Mouse (Mus musculus) adrenal gland, postnatal 25 days (tissue): ENCODE results near the gene Hist1h2be. TPM values are rescaled to one million over a fixed set of nuclear protein-coding genes. Genes with fewer than 3 reads are reported as not detected.
A peak's percentile ranks its signal among the peaks of the same experiment; 100 is the strongest.

Source experiments
- DNase-seq: peaks from one replicate; pipeline ENCODE4 v3.0.0; 2021; ENCODE audit warnings: mixed read lengths
- long read RNA-seq: library from polyadenylated mRNA; stranded (forward); transcript quantifications from one replicate; pipeline ENCODE4 v2.0.0, GENCODE M21; 2021
- total RNA-seq: library from RNA; stranded (reverse); gene quantifications from 2 replicates; pipeline ENCODE4 v1.2.3, GENCODE M21; 2021

The Hist1h2be gene
- 18.6 and 18.8 TPM in 2 replicates for total RNA-seq
- long read RNA-seq, partial matches to known transcripts = 0 of 1 reads
- long read RNA-seq, other reads (novel, unspliced or antisense) = 0 of 1 reads

DNA sequence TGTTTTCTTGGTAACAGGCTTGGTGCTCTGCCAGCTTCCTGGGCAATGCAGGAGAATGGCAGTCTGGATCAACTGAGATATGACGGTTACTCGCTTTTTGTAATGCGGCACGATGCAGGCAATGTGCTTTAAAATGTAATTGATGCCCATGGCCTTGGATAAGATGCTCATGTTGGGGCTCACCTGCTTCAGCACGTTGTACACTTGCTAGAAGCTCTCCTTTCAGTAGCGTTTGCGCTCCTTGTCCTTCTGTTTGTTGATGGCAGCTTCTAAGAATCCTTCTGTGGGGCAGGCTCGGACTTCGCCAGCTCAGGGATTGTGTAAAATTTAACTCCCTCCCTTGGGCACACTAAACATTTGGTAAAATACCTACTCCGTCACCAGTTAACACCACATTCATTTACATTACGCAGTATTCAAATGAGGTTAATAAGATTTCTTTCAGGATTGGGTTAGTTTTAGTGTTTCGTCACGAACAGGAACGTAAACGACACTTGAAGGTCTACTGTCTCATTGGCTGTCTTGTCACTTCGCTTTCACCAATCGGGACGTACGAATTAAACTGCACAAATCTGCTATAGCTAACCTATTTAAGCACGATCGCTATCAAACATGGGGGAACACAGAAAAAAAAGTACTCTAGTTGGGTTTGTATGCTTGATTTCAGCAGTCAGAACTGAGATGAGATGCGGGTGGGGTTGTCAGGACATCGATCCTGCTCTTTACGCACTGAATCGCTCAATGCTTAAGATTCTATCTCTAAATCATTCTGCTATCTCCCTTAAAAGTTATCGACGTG is at the start of gene Hist1h2be:
Hist1h2be (minus strand) TSS at position 392 of the 799 bp plus-strand sequence.
- peak; percentile 67 for DNase-seq

DNA sequence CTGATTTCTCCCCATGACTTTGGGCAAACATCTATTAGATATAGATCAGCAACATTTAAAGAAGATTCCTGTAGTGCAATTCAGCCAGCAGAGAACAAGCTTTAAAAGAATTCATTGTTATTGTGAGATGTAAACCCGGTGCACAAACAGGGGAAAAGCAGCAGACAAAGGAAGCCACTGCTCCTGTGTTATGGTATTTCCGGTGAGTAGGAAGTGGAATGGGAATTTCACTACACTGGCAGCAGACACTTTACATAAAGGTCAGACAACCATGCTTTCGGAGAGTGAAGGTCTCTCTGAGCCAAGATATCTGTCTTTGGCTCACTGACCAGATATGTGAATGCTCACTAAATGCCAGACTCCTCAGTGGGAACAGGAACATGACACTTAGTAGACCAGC is 41.6 kb upstream of the Hist1h2be start:
- DNase-seq = no peak

DNA sequence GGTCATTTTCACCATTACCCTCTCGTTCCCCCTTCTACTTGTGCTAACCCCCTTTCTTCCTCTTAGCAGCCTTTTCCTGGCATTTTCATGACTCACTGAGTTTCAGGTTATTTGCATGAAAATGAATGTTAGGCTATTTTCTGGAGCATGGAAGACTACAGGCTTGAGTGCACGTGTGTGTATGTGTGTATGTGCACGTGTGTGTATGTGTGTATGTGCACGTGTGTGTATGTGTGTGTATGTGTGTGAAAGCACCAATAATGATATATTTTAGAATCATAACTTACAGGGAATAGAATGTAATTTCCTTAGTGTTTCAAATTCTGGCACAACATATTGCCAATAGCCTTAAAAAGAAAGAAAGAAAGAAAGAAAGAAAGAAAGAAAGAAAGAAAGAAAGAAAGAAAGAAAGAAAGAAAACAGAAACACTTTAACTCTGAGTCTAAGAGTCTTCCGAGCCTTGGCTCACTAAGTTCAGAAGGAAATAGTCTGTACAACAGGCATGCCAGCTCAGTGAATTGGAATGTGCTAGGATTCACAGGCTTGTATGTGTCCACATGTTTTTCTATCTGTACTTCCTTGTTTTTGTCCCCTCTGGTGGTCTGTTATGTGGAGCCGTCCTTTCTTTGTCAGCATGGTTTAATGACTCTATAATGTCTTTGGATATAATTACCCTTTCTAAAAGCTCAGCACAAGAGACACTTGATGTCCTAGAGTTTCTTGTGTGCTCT is 38.9 kb upstream of the Hist1h2be start:
- no peak for DNase-seq

DNA sequence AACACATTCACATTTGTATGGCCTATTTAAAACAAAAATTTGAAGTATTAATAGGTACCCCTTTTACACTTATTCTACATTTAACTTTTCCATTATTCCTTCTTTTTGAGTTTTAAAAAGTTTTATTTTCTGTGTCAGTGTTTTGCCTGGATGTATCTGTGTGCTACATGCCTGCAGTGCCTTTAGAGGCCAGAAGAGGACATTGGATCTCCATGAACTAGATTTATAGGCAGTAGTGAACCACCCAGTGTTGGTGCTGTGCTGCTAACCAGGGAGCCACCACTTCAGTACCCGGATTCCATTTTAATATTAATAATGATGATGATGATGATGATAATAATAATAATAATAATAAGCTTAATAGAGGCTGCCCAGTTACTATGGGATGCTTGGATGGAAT is 9.7 kb upstream of the Hist1h2be start:
- no peak for DNase-seq

DNA sequence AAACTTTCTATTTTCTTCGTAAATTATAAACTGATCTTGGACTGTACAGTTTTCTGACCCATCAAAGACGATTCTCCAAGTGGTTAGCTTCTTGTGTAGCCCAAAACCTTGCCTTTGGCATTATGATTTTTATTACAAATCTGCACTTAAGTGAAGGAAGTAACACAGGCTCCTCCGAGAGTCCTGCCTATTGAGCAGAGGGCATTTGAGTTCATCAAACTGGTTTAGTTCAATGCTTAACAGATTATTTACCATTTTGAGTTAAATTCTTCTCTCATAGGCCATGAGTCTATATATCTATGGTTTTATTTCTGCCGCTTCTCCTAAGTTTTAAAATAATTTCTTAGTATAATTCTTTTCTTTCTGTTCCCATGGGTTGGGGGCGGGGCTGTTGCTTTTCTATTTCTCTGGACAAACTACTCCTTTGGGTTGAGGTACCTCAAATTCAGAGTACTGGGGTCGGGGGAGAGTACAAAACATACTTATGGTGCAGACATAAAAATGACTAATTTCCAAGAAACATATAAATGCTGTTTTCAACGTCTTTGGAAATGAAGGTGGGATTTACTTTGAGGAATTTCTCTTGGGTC is 2.0 kb upstream of the Hist1h2be start:
- DNase-seq = no peak

DNA sequence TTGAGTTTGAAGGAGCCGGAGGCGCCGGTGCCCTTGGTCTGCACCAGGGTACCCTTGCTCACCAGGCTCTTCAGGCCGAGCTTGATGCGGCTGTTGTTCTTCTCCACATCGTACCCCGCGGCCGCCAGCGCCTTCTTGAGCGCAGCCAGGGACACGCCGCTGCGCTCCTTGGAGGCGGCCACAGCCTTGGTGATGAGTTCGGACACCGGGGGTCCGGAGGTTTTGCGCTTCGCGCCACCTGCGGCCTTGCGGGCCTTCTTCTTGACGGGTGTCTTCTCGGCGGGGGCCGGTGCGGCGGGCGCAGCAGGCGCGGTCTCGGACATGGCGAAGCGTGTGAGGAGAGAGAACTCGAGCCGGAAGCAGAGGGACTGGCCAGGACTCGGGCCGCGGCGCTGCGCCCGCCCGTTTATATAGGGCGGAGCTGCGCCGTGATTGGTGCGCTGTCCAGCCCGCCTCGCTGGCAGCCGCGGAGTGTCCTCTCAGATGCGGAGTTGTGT is 1.3 kb upstream of the Hist1h2be start, which contains the start of gene Hist1h1e:
Hist1h1e (minus strand) TSS at position 384 of the 497 bp plus-strand sequence.
- DNase-seq = peak; percentile 92

DNA sequence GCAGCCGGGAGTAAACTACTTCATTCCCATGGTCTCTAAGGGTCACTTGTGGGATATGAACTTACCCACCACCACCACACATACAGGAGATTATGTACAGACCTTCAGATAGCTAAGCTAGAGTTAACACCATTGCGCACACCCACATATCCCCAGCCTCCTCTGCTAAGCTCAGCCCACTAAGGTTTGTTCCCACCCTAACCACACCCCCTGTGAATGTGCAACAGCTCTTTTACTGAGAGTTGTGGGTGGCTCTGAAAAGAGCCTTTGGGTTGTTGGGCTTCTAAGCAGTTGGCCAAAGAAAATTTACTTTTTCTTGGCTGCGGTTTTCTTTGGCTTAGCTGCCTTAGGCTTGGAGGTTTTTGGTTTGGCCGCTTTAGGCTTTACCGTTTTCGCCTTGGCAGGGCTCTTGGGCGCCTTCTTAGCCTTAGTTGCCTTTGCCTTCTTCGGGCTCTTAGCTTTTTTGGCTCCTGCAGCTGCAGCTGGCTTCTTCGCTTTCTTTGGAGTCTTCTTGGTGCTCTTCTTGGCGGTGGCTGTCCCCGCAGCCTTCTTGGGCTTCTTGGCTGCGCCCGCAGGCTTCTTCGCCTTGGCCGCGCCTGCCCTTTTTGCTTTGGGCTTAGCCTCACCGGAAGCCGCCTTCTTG is 729 bp upstream of the Hist1h2be start:
- peak; percentile 53 for DNase-seq

DNA sequence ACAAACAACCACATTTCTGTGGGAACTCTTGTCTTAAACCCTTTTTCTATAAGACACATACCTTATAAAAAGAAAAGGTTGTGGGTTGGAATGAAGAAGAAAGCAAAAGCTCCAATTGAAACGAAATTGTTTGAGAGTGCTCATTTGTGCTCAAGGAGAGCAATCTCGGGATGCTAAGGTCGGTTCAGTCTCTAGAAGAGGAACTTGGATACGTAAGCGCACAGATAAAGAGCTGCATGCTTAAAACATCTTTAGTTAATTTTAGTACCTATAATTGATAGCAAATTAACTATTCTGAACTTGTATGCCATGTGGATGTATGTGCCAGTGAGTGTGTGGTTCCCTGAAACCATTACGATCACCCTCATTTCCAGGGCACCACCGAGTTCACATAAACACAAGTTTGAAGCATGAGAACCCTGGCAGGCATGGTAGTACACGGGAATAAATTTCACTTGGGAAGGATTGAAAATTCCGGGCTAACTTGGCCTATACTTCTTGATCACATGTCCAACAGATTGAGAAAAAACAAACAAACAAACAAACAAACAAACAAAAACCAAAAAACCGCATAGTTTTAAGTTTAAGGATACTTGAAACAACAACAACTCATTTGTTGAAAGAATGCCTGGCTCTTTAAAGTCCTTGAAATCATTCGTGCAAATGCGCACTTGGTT is 730 bp downstream of the Hist1h2be start:
- DNase-seq = no peak

DNA sequence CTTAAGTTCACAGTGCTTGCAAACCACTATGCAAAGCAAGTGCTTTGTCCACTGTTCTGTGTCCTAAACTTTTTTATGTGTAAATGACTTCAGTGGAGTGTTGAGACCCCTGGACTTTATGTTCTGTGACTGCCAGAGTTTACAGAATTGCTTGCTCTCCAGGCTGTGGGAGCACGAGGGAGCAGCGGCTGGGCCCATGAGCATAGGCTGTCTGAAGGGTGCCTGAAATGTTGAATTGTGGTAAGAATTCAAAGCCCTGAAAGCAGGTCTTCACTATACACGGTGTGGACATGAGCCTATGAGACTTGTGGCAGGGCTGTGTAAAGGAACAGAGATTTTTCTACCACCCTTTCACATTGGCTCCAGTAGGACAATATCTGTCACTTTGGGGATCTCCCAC is 9.3 kb downstream of the Hist1h2be start:
- DNase-seq = no peak

DNA sequence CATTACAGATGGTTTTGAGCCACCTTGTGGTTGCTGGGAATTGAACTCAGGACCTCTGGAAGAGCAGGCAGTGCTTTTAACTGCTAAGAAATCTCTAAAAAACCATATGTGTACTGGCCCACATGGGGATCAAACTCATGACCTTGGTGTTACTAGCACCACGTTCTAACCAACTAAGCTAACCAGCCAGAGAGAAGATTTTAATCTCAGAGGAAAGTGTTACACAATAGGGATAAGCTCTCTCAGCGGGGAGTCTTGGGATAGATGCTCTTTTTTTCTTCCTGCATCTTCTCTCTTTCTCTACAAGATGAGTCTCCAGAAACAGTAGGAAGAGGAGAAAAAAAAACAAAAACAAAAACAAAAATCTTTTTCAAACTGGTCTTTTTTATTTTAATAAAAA is 10.5 kb downstream of the Hist1h2be start:
- no peak for DNase-seq

DNA sequence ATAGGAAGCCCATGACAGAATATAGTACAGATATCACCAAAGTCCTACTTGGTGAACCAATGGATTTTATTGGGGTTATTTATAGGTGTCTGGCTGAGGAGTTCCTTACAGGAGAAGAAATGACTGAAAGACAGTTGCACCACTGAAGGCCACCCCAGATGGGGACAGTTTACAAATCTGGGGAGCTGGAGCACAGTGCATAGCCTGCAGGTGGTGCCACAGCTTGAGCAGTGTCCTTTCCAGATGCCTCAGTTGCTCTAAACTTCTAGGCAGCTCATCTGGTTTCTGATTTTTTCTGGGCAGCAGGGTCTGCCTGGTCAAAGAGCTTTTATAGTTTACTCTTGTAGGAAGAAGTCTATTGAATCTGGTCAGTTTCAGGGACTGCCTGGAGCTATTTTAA is 11.1 kb downstream of the Hist1h2be start:
- DNase-seq = no peak

DNA sequence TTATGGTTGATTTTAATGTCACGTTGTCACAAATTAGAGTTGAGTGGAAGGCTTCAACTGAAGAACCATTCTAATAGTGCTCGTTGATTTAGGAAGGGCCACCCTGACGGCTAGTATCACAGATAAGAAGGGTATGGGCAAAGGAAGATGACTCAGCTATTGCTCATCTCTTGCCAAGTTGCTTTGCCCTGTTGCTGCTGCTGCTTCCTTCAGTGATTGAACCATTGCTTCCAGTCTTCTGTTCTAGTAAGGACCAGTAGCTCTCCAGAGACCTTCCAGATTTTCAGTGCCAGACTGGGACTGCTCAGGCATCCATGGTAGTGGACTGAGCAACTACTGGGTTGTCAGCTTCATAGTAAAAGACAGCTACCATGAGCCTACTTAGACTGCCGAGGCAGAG is 11.7 kb downstream of the Hist1h2be start:
- DNase-seq = no peak

DNA sequence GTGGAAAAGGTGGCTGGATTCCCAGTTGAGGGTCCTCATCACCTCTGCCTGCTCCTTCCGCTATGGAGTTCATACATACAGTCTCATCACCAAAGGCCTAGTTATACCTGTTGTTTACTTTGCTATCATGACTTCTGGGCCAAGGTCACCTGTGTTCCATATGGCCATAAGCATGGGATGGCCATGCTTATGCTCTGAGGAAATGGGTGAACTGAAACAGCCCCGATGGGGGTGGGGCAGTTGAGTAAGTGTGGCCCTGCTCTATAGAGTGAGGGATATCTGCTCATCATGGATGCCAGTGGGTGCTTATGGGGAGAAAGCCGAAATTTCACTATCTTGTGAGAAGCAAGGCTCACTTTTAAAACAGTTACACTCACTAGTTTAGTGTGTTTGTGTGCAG is 15.9 kb downstream of the Hist1h2be start:
- no peak for DNase-seq

DNA sequence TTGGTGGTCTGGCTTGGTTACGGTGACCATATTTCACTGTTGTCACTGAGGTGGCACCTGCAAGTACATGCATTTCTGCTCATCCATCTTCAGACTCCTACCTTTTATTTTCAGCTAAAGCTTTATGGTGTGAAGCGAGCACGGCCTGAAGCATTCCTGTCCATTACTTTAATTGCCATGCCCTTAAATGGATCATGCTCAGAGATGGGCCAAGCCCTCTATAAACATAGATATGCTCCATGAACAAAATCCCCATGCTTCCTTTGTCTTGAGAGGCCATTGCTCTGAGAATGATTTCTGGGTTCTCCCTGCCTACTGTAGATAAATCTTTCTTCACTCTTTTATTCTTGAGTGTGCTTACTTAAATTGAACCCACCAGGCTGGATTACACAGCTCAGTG is 16.5 kb downstream of the Hist1h2be start:
- DNase-seq = no peak

DNA sequence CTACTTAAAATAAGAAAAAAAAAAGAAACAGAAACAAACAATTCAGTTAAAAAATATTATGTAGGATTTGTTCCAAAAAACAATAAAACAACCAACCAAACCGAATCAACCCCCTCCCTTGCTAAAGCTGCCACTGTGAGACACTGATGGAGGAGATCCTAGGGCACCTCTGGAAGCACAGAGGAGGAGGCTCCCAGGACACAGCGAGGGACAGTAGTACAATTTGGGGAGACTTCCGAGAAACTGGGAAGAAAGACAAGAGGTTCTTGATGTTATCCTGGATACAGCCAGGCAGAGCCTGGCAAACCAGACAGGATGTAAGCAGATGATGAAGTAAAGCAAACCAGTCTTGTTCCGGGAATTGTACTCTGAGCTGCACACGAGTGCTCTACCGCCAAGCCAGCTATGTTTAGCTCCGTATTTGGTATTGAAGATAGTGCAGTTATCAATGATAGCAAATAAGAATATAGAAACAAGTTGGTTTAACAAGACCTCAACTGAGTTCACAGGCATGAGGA is 17.7 kb downstream of the Hist1h2be start:
- DNase-seq = no peak

DNA sequence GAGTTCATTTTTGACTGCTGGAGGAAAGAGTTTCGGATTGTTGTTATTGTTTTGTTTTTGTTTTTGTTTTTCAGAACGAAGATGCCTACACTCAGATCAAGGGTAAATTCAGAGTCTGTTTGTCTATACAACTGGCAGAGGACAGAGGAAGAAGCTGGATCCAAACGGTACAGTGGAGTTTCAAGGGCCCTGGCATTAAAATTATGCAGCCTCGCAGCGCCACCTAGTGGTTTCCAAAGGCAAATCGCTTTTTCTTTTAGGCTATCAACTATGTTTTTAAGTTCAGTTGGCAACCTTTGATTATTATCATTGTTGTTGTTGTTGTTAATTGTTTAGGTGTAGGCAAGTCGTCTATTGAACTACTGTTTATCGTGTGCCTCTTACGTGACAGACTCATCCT is 23.0 kb downstream of the Hist1h2be start:
- DNase-seq = peak; percentile 80

DNA sequence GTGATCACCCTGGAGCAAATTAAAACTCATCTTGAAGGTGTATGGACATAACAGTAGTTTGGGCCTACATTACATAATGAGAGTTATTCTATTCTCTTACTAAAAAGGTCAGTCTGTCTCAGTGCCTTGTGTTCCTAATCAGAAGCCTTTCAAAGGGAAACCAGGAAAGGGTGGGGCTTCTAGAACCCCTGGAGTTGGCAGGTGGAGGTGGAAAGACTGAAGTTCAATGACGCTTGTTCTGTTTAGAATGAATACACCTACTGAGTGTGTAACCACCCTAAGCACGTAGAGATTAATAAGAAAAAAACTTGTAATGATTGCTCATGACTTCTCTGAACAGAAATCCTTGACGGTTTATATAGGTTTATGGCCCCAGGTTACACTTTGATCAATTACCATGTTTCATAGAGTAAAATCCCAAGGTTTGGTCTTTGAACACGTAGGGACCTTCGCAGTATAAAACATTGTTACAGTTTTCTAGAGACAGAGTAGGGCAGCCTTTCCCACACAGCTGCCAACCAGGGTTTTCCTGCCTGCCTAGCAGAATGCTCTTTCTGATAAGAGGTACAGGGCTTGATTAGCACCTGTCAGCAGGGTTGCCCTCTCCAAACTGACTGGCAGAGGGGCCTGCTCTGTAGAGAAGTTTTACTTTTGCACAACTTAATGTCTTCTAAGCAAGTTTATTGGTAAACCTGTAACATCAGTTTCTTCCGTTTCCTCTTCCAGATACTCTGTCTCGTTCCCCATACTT is 25.1 kb downstream of the Hist1h2be start:
- DNase-seq = no peak

DNA sequence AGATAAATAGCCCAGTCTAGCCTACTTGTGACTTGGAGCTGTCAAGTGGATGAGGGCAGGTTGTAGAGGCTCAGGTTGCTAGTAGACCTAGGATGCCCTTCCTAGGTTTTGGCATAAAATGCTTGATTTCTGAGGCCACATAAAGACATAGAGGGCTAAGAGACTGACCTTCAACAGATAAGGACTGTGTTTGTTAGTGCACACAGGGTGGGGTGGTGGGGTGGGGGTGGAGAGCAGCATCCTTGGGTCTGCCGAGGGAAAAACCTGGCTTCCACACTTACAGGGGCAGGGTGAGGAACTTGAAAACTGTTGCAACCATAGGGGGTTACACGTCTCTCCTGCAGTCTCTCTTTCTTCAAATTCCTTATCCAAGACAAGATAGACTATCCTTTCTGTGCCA is 25.7 kb downstream of the Hist1h2be start:
- no peak for DNase-seq

DNA sequence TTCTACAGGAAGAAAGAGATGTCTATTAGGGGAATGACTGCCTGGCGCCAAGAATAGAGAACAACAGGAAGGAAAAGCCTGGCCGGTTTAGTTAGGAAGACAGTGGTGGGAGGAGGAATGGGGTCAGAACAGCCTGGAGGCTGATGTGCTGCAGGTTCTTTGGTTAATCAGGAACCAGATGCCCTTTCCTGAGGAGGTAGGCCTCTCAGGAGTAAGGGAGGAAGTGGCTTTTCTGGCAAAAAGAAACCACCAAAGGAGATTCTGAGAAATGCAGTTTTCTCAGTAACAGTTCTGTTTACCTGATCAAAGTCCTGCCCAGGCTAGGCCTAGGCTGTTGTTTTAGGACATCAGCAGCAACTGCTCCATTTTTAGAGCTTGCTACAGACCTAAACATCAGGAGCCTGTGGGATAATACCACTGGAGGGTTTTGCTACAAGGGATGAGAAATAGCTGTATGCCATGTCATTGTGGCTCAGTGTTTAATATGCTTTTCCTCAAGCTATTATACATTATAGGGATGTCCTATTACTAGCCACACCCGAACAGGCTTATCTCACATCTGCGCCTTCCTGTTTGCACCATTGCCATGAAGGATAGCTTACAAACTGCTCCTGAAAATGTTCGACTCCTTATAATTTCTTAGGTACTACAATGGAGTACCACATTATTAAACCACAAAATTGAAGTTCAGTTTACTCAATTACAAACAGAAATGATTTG is 27.7 kb downstream of the Hist1h2be start:
- no peak for DNase-seq

DNA sequence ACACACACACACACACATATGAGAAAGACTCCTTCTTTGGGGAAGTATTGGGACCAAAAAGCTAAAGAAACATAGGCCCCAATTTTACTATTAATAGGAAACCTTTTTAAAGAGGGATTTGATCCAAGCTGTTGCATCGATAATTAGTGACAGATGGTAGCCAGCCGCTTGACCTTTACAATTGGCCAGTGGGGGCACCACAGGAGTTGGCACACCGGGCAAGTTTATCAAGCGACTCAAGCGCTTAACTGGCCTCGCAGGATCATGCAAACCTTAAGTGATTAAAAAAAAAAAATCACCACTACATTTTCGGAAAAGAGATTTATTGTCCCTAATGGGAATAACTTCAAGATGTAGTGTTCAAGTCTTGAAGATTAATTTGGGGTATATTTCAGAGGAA is 28.3 kb downstream of the Hist1h2be start:
- no peak for DNase-seq
